Mouse (Mus musculus) neural tube, embryonic 12.5 days (tissue): ENCODE measurements at regions not wholly inside any gene's neighbourhood (a gene's known extent, or its start where the extent isn't known, plus 50 kb on each side); places are given as distances from the start of the nearest gene placed in this dataset.

ENCODE experiments used
- ATAC-seq: fragments of 200-750 bp; cut with Nextera tagmentation; 2 replicates; pipeline ENCODE4 v1.8.0; 2017; ENCODE audit warnings: low read depth, mild to moderate bottlenecking, moderate TSS enrichment, moderate library complexity; ENCODE audit not compliant: low FRiP score
- H3K27ac ChIP-seq: fragments of 300-500 bp; sonication (generic); 2 replicates; pipeline ENCODE4 v1.5.1; 2016
- H3K27me3 ChIP-seq: fragments of 300-500 bp; sonication (generic); replicated peaks from 2 replicates; pipeline ENCODE4 v1.6.1; 2016; ENCODE audit warnings: mild to moderate bottlenecking
- H3K36me3 ChIP-seq: fragments of 300-500 bp; sonication (generic); 2 replicates; pipeline ENCODE4 v1.6.1; 2016; ENCODE audit warnings: mild to moderate bottlenecking
- H3K4me1 ChIP-seq: fragments of 300-500 bp; sonication (generic); 2 replicates; pipeline ENCODE4 v1.6.1; 2016
- H3K4me2 ChIP-seq: fragments of 300-500 bp; sonication (generic); replicated peaks from 2 replicates; pipeline ENCODE4 v1.6.1; 2016; ENCODE audit warnings: mild to moderate bottlenecking
- H3K4me3 ChIP-seq: fragments of 300-500 bp; sonication (generic); 2 replicates; pipeline ENCODE4 v1.5.1; 2016
- H3K9ac ChIP-seq: fragments of 300-500 bp; sonication (generic); 2 replicates; pipeline ENCODE4 v1.6.1; 2016; ENCODE audit warnings: mild to moderate bottlenecking
- H3K9me3 ChIP-seq: fragments of 300-500 bp; sonication (generic); 2 replicates; pipeline ENCODE4 v1.6.1; 2016; ENCODE audit warnings: mild to moderate bottlenecking
- WGBS: fragments of 180-500 bp; shearing (Covaris S2); methylation state at CpG from one replicate; pipeline ENCODE4 v1.1.7; 2016; 5-methylcytosine and 5-hydroxymethylcytosine counted together

- ATAC-seq, result no peak
- 91% methylated on average over 8 of the region's 8 CpGs for WGBS
- Histone ChIP-seq H3K9me3 (no peaks in the 10 kb centered on the region), H3K27ac (no peak overlapping the region), H3K4me2 (no peak overlapping the region), H3K4me1 (no peaks in the 10 kb centered on the region), H3K36me3 (no peaks in the 10 kb centered on the region), H3K27me3 (no peaks in the 10 kb centered on the region), H3K9ac (no peak overlapping the region), H3K4me3 (no peak overlapping the region)
Measured at GRCm38 (mm10) chr19:14801669-14802068, 203.8 kb upstream of the Tle4 start.

- 80% methylated on average over 6 of the region's 6 CpGs for WGBS
- no peak for ATAC-seq
Measured at GRCm38 (mm10) chr19:14799002-14799401, 201.2 kb upstream of the Tle4 start.

GRCm38 (mm10) chr19:14798417-14798816, 200.6 kb upstream of the Tle4 start:
- ATAC-seq, result no peak
- Histone ChIP-seq H3K27ac (no peak overlapping the region), H3K4me2 (no peak overlapping the region), H3K36me3 (no peaks in the 10 kb centered on the region), H3K27me3 (no peaks in the 10 kb centered on the region), H3K4me3 (no peak overlapping the region), H3K9ac (no peak overlapping the region), H3K4me1 (no peaks in the 10 kb centered on the region), H3K9me3 (no peaks in the 10 kb centered on the region)
- WGBS, result 79% methylated on average over 7 of the region's 7 CpGs

More at GRCm38 (mm10) chr19:14799002-14799401, 201.2 kb upstream of the Tle4 start:
- Histone ChIP-seq H3K4me2 (no peak overlapping the region), H3K4me3 (no peak overlapping the region), H3K27me3 (no peaks in the 10 kb centered on the region), H3K27ac (no peak overlapping the region), H3K4me1 (no peaks in the 10 kb centered on the region), H3K9me3 (no peaks in the 10 kb centered on the region), H3K36me3 (no peaks in the 10 kb centered on the region), H3K9ac (no peak overlapping the region)

GRCm38 (mm10) chr19:14795910-14796309, 198.1 kb upstream of the Tle4 start:
- H3K4me1 ChIP-seq, result no peaks in the 10 kb centered on the region
- WGBS, result 86% methylated on average over 5 of the region's 5 CpGs

GRCm38 (mm10) chr19:14789992-14790391, 192.1 kb upstream of the Tle4 start:
- WGBS, result 93% methylated on average over 1 of the region's 1 CpGs
- Histone ChIP-seq H3K4me3 (no peak overlapping the region), H3K27ac (no peak overlapping the region), H3K4me1 (no peaks in the 10 kb centered on the region), H3K4me2 (no peak overlapping the region), H3K9me3 (no peaks in the 10 kb centered on the region), H3K9ac (no peak overlapping the region), H3K27me3 (0 out of 2 replicates have a peak, but pooled peaks cover 6% of the 10 kb centered on the region), H3K36me3 (no peaks in the 10 kb centered on the region)
- no peak for ATAC-seq

More at GRCm38 (mm10) chr19:14795910-14796309, 198.1 kb upstream of the Tle4 start:
- Histone ChIP-seq H3K36me3 (no peaks in the 10 kb centered on the region), H3K9me3 (no peaks in the 10 kb centered on the region), H3K27ac (no peak overlapping the region), H3K9ac (no peak overlapping the region), H3K4me2 (no peak overlapping the region), H3K27me3 (0 out of 2 replicates have a peak, but pooled peaks cover 6% of the 10 kb centered on the region), H3K4me3 (no peak overlapping the region)
- ATAC-seq, result no peak

- WGBS, result 90% methylated on average over 4 of the region's 4 CpGs
- Histone ChIP-seq H3K36me3 (no peaks in the 10 kb centered on the region), H3K9ac (no peak overlapping the region), H3K9me3 (no peaks in the 10 kb centered on the region), H3K4me1 (no peaks in the 10 kb centered on the region), H3K27me3 (0 out of 2 replicates have a peak, but pooled peaks cover 6% of the 10 kb centered on the region), H3K4me2 (no peak overlapping the region), H3K4me3 (no peak overlapping the region), H3K27ac (no peak overlapping the region)
- ATAC-seq, result no peak
Measured at GRCm38 (mm10) chr19:14788630-14789029, 190.8 kb upstream of the Tle4 start.

- H3K36me3 ChIP-seq, result no peaks in the 10 kb centered on the region
- H3K27ac ChIP-seq, result no peak overlapping the region
- no peak for ATAC-seq
- no peaks in the 10 kb centered on the region for H3K27me3 ChIP-seq
- H3K9ac ChIP-seq, result no peak overlapping the region
- no peak overlapping the region for H3K4me3 ChIP-seq
- no peak overlapping the region for H3K4me2 ChIP-seq
- WGBS, result 70% methylated on average over 8 of the region's 8 CpGs
- H3K9me3 ChIP-seq, result no peaks in the 10 kb centered on the region
- no peaks in the 10 kb centered on the region for H3K4me1 ChIP-seq
Measured at GRCm38 (mm10) chr19:14786868-14787267, 189.0 kb upstream of the Tle4 start.

- ATAC-seq, result no peak
- Histone ChIP-seq H3K9me3 (no peaks in the 10 kb centered on the region), H3K4me1 (no peaks in the 10 kb centered on the region), H3K27me3 (no peaks in the 10 kb centered on the region), H3K4me3 (no peak overlapping the region), H3K36me3 (no peaks in the 10 kb centered on the region), H3K9ac (no peak overlapping the region), H3K27ac (no peak overlapping the region), H3K4me2 (no peak overlapping the region)
- 34% methylated on average over 3 of the region's 3 CpGs for WGBS
Measured at GRCm38 (mm10) chr19:14785661-14786060, 187.8 kb upstream of the Tle4 start.

GRCm38 (mm10) chr19:14777709-14778108, 179.9 kb upstream of the Tle4 start:
- Histone ChIP-seq H3K4me2 (peak overlapping the region; percentile 46), H3K4me3 (no peak overlapping the region)

GRCm38 (mm10) chr19:14777198-14777597, 179.3 kb upstream of the Tle4 start:
- Histone ChIP-seq H3K4me1 (no peaks in the 10 kb centered on the region), H3K27me3 (no peaks in the 10 kb centered on the region), H3K4me2 (peak overlapping the region; percentile 46), H3K9me3 (peaks cover 4% of the 10 kb centered on the region; the same call in 1 of the 2 replicates), H3K36me3 (no peaks in the 10 kb centered on the region), H3K9ac (no peak overlapping the region), H3K4me3 (no peak overlapping the region), H3K27ac (no peak overlapping the region)
- ATAC-seq, result peak; percentile 76
- WGBS, result 2% methylated on average over 10 of the region's 10 CpGs

More at GRCm38 (mm10) chr19:14777709-14778108, 179.9 kb upstream of the Tle4 start:
- Histone ChIP-seq H3K9me3 (peaks cover 4% of the 10 kb centered on the region; the same call in 1 of the 2 replicates), H3K9ac (no peak overlapping the region), H3K27ac (no peak overlapping the region), H3K36me3 (no peaks in the 10 kb centered on the region), H3K27me3 (no peaks in the 10 kb centered on the region), H3K4me1 (no peaks in the 10 kb centered on the region)
- ATAC-seq, result 0 out of 2 replicates have a peak, but pooled peaks have one; percentile 59
- 21% methylated on average over 7 of the region's 7 CpGs for WGBS

GRCm38 (mm10) chr19:14776791-14777190, 178.9 kb upstream of the Tle4 start:
- Histone ChIP-seq H3K27me3 (no peaks in the 10 kb centered on the region), H3K9ac (no peak overlapping the region), H3K4me1 (no peaks in the 10 kb centered on the region), H3K4me3 (no peak overlapping the region), H3K36me3 (no peaks in the 10 kb centered on the region), H3K4me2 (peak overlapping the region; percentile 46), H3K9me3 (peaks cover 4% of the 10 kb centered on the region; the same call in 1 of the 2 replicates), H3K27ac (no peak overlapping the region)
- 36% methylated on average over 5 of the region's 5 CpGs for WGBS
- ATAC-seq, result no peak

GRCm38 (mm10) chr19:14772794-14773193, 174.9 kb upstream of the Tle4 start:
- Histone ChIP-seq H3K36me3 (no peaks in the 10 kb centered on the region), H3K4me1 (no peaks in the 10 kb centered on the region), H3K4me3 (no peak overlapping the region), H3K27me3 (no peaks in the 10 kb centered on the region), H3K4me2 (no peak overlapping the region), H3K27ac (no peak overlapping the region), H3K9me3 (peaks cover 4% of the 10 kb centered on the region; the same call in 1 of the 2 replicates), H3K9ac (no peak overlapping the region)
- WGBS, result 81% methylated on average over 2 of the region's 2 CpGs
- ATAC-seq, result no peak

GRCm38 (mm10) chr19:14752646-14753045, 154.8 kb upstream of the Tle4 start:
- H3K9ac ChIP-seq, result no peak overlapping the region
- no peak overlapping the region for H3K27ac ChIP-seq
- H3K4me2 ChIP-seq, result no peak overlapping the region
- no peaks in the 10 kb centered on the region for H3K27me3 ChIP-seq
- H3K4me3 ChIP-seq, result no peak overlapping the region
- no peaks in the 10 kb centered on the region for H3K4me1 ChIP-seq
- no peak for ATAC-seq
- H3K9me3 ChIP-seq, result no peaks in the 10 kb centered on the region
- H3K36me3 ChIP-seq, result no peaks in the 10 kb centered on the region
